Mouse (Mus musculus) splenic B cell, adult 2 months (primary cell): Measurements from ENCODE around the gene Foxf1.

Source experiments
- DNase-seq: peaks from one replicate; pipeline ENCODE4 v3.0.0-alpha.2; 2011; ENCODE audit warnings: low read depth, low spot score
- H3K27me3 ChIP-seq: 2 replicates; pipeline ENCODE4 v1.6.1; 2012; ENCODE audit warnings: mild to moderate bottlenecking, low read length, moderate library complexity, mixed read lengths; ENCODE audit not compliant: control insufficient read depth, poor library complexity, insufficient read depth, severe bottlenecking
- H3K36me3 ChIP-seq: 2 replicates; pipeline ENCODE4 v1.6.1; 2012; ENCODE audit warnings: mild to moderate bottlenecking, low read length, moderate library complexity, mixed read lengths; ENCODE audit not compliant: control insufficient read depth, poor library complexity, insufficient read depth, severe bottlenecking

The Foxf1 gene

DNA sequence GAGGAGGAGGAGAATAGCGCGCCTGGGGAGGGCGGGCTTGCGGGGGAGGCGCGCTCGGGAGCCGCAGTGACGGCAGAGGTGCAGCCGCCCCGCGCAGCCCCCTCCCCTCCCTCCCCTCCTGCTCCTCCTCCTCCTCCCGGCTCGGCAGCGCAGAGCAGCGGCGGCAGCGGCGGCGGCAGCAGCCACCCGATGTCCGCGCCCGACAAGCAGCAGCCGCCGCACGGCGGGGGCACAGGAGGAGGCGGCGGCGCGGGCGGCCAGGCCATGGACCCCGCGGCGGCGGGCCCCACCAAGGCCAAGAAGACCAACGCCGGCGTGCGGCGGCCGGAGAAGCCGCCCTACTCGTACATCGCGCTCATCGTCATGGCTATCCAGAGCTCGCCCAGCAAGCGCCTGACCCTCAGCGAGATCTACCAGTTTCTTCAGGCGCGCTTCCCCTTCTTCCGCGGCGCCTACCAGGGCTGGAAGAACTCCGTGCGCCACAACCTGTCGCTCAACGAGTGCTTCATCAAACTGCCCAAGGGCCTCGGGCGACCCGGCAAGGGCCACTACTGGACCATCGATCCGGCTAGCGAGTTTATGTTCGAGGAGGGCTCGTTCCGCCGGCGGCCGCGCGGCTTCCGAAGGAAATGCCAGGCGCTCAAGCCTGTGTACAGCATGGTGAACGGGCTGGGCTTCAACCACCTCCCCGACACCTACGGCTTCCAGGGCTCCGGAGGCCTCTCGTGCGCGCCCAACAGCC, at the start of gene Foxf1:
TSS of gene Foxf1 (plus strand) at position 177 of the 742 bp plus-strand sequence.
- DNase-seq, result no peak
- Histone ChIP-seq H3K27me3 (peaks cover 1% of the 10 kb centered on the region), H3K36me3 (no peaks in the 10 kb centered on the region)

DNA sequence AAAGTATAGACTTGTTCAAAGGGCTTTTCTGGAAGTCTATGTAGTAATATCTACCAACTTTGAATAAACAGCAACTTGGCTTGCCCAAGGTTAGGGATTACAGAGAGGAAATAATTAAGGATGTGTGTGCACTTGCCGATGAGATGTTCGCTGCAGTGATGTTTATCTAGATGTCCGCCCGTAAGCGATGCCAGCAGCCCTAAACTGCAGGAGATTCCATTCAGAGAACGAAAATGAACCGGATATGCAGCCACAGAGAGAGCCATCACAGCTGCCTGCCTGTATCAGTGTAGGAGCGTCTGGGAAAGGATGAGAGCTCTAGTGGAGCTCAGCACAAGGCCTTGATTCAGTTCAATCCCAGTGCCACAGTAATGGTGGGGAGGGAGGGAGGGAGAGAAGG, 48.6 kb upstream of the Foxf1 start:
- Histone ChIP-seq H3K27me3 (no peaks in the 10 kb centered on the region), H3K36me3 (no peaks in the 10 kb centered on the region)
- no peak for DNase-seq

DNA sequence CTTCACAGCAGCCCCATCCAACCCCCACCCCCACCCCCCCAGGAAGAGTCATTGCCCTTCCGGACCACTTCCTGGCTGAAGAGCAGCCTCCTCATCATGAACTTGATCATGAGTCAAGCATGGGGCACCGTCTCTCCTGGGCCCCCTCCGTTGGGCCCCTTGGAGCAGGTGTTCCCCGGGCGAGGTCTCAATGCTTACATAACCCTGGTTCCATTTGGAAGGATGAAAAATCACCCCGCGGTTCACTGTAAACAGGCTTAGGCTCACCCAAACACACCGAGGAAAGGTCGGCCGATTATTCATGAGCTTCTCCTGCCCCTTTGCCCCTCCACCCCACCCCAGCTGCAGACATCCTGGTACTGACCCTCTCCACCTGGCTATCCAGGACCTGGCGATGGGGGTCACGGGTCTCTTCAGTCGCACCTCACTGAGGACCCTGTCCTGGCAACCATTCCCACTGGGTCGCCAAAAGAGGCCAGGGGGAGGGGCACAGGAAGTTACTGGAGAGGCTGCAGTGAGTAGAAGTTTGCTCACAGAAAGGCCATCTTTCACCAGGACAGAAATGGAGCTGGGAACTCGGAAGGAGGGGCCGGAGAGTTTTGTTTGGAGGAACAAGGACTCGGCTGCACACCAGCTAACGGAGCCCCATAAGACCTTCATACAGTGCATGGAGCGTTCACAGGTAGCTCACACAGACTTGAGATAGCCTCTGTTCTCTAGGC, 40.3 kb upstream of the Foxf1 start:
- H3K36me3 ChIP-seq, result no peaks in the 10 kb centered on the region
- no peaks in the 10 kb centered on the region for H3K27me3 ChIP-seq
- DNase-seq, result no peak

DNA sequence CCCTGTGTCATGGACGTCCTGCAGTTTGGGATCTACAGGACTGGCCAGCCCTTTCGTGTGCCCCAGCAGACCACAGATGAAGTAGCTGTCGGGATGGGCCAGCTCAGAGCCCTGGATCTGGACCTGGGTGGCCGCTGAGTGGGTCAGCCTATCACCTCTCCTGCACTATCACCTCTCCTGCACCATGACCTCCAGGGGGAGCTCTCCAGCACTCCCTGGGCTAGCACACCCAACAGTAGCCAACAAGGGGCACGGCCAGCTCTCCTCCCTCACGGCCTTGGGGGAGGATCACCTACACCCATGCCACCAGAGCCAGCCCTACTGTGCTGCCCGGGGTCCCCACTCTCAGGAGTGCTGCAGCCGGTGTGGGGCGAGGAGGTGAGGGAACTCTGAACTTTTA, 36.7 kb upstream of the Foxf1 start:
- H3K36me3 ChIP-seq, result no peaks in the 10 kb centered on the region
- DNase-seq, result peak; percentile 20
- H3K27me3 ChIP-seq, result no peaks in the 10 kb centered on the region

GRCm38 (mm10) chr8:121058081-121058480, 26.1 kb upstream of the Foxf1 start:
- no peaks in the 10 kb centered on the region for H3K27me3 ChIP-seq
- no peak for DNase-seq
- no peaks in the 10 kb centered on the region for H3K36me3 ChIP-seq

DNA sequence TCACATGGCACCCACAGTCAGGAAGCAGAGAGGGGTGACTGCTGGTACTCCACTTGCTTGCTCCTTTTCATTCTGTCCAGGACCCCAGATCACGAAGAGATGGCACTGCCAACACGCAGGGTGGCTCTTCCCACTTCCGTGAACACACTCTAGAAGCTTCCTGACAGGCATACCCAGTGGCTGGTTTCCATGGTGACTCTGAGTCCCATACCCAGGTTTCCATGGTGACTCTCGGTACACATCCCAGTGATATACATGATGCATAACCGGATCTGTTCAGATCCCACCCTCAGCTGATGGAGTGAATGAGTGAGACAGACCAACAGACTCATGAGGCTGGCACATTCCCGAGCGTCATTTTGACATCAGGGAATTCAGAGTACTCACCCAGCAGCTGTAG, 25.1 kb upstream of the Foxf1 start:
- Histone ChIP-seq H3K36me3 (no peaks in the 10 kb centered on the region), H3K27me3 (no peaks in the 10 kb centered on the region)
- no peak for DNase-seq

DNA sequence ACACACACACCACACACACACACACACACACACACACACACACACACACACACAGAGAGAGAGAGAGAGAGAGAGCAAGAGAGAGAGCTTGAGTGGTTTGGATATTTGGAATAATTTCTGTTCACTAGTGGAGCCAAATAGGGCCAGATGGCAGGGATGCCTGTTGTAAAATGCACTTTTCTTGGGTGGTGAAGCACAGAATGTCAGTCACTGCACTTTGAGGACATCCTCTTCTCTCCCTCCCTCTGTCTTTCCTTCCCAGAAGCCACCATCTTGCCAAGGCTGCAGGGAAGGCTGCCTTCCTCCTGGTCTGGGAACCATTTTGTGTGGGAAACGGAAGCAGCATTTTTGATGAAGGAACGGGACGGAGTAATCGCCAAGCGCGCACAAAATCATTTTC, 21.7 kb upstream of the Foxf1 start:
- H3K27me3 ChIP-seq, result no peaks in the 10 kb centered on the region
- no peak for DNase-seq

GRCm38 (mm10) chr8:121063649-121064048, 20.5 kb upstream of the Foxf1 start:
- no peaks in the 10 kb centered on the region for H3K36me3 ChIP-seq
- H3K27me3 ChIP-seq, result no peaks in the 10 kb centered on the region
- DNase-seq, result no peak

More for the DNA sequence above, 21.7 kb upstream of the Foxf1 start:
- no peaks in the 10 kb centered on the region for H3K36me3 ChIP-seq

DNA sequence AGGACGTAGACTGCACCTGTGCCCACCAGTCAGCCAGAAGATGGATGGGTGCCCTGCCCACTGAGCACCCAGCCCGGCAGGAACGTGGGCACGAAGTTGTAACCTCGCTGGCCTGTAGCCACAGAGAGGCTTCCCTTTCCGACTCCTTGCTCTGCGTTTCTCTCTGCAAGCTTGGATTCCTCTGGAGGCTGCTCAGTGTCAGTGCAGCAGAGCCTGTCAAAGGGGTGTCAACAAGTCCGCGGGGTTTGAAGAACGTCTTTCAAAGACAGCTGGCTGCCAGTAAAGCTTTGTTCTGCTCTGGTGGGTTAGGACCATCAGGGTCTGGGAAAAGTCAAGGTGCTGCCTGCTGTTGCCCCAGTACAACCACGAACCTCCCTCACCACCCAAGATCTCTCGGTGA, 12.7 kb upstream of the Foxf1 start:
- no peaks in the 10 kb centered on the region for H3K27me3 ChIP-seq

DNA sequence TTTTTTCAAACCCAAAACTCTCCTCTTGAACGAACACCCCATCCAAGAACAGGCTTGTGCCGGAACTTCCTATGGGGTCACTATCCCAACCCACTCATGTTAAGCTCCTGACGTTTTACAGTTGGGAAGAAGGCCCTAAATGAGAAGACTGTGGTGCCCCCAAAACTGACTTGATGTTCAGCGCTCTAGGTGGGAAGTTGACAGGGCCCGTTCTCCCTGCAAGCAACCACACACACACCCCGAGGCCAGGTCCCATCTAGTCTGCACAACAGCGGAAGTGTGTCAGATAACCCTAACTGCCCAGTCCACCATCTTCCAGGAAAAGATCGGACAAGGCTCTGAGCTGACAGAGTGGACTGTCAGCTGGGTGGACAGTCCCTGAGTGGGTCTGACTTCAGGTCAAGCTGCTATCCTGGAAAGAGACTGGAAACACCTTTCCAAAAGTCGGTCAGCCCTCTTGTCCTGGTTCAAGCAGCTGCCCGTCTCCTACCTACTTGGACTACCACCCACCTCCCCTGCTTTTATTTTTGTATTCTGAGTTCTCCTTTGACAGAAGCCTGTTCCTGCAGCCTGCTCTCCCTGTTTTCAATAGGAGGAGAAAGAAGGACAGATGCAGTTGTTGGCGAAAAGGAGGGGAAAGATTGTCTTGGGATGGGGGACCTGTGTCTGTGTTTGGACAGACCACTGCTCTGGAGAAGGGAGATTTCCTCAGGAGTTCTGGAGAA, 11.6 kb upstream of the Foxf1 start:
- Histone ChIP-seq H3K36me3 (no peaks in the 10 kb centered on the region), H3K27me3 (no peaks in the 10 kb centered on the region)
- DNase-seq, result no peak

More for the DNA sequence above, 12.7 kb upstream of the Foxf1 start:
- DNase-seq, result no peak
- H3K36me3 ChIP-seq, result no peaks in the 10 kb centered on the region

DNA sequence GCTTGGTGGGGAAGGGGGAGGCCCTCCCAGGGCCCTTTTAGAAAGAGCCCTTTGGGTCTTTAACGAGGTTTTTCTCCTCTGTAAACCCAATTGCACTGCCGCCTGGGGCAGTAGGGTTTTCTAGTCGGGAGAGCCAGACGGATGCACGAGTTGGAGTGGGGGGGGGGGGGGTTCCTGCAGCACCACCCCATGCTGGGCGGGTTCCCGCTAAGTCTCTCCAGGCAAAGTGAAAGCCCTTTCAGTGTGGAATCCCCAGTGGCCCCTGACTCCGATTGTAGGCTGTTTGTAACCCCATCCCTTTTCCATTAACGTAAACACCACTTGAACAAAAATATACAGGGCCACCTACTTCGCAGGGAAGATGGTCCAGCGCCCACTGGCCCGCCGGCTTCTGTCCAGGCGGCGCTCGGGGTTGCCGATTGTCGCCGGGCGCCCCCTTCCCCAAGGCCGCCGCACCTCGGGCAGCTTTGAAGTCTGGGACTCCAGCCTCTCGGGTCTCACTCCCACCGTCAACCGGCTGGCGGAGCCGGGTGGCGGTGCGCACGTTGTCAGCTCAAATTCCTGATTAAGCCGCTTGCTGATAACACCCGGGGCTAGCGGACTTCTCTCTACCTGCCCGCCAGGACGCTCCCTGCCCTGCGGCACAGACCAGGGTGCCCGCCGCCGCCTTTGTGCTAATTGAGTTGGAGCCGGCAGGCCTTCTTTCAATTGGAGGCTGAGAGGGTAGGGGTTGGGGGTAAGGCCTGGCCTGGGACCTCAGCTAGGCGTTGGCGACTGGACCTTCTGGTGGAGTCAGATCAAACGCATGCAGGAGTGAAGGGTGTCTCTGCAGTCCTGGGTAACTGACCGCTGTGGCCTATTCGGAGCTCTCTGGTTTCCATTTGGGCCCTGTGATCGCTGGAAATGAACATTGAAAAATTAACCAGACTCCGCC, 10.7 kb upstream of the Foxf1 start:
- no peaks in the 10 kb centered on the region for H3K36me3 ChIP-seq
- H3K27me3 ChIP-seq, result no peaks in the 10 kb centered on the region
- no peak for DNase-seq

DNA sequence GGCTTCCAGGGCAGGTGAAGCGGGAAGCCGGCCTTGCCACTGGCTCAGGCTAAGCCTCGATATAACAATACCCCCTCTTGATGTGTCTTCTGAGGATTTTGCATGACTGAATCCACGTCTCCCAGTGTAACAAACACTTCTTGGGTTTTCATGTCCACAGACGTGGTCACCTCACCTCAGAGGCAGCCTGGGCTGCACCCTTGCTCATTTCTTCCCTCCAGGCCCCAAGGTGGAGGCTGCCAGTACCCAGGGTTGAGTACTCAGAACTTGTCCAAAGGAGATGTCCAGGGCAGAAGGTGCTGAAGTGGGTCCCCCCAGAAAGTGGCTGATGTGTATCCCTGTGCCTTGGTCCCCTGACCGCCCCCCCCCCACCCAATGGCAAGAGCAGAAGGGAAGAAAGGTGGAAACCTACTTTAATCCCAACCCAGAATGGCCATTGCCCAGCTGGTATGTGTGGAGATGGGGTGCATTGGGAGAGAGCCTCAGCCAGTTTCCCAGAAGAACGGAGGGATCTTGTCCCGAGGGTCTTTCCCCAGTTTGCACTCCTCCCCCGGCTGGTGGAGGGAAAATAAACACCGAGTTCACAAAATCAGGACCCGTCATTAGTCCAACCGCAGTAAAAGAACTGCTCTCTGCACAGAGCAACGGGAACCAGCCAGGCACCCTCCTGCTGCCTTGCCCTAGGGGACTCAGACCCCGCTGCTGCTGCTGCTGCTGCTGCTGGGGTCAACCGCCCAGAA, 9.9 kb upstream of the Foxf1 start:
- no peaks in the 10 kb centered on the region for H3K27me3 ChIP-seq
- no peak for DNase-seq
- no peaks in the 10 kb centered on the region for H3K36me3 ChIP-seq

GRCm38 (mm10) chr8:121074848-121075145, 9.4 kb upstream of the Foxf1 start:
- no peak for DNase-seq
- no peaks in the 10 kb centered on the region for H3K36me3 ChIP-seq
- no peaks in the 10 kb centered on the region for H3K27me3 ChIP-seq

GRCm38 (mm10) chr8:121075936-121076335, 8.2 kb upstream of the Foxf1 start:
- DNase-seq, result no peak
- Histone ChIP-seq H3K36me3 (no peaks in the 10 kb centered on the region), H3K27me3 (no peaks in the 10 kb centered on the region)
